Mouse (Mus musculus): ENCODE data around the gene Zfp804b.

GRCm38 (mm10) chr5:7302969-7303368, 41.6 kb downstream of the Zfp804b start:
- TF ChIP-seq CTCF (IDR thresholded peaks at IDR 0.05; ENCODE audit: control insufficient read depth, insufficient read depth, insufficient read length) (no peak), MYOG (IDR thresholded peaks at IDR 0.05; ENCODE audit: control insufficient read depth, extremely low read depth, insufficient read length) (no peak)
